ENCODE assay signal across 31 mouse cellular contexts in genomic region chr4:116615237-116615636, GRCm38 (mm10).
"Had no signal": no experiment of that assay in that cellular context is flagged by ENCODE, and none has a peak within 500 bp of the region (broad histone marks: within the 10 kb centered on the region; RNA-seq: fewer than 3 reads in every experiment).

No protein-coding gene starts in this region.

- H3K4me2 ChIP-seq: limb, embryonic 12.5 days; limb, embryonic 13.5 days; limb, embryonic 15.5 days; liver, embryonic 11.5 days; liver, embryonic 12.5 days; liver, embryonic 13.5 days; liver, embryonic 15.5 days; lung, embryonic 14.5 days; lung, embryonic 15.5 days; midbrain, embryonic 11.5 days; midbrain, embryonic 12.5 days; midbrain, embryonic 13.5 days; midbrain, embryonic 15.5 days; neural tube, embryonic 12.5 days had no signal

- H3K4me1 ChIP-seq: limb, embryonic 10.5 days; limb, embryonic 12.5 days; limb, embryonic 13.5 days; limb, embryonic 15.5 days; liver, embryonic 12.5 days; liver, embryonic 13.5 days; liver, embryonic 15.5 days; lung, embryonic 15.5 days; megakaryocyte, embryonic 14.5 days; midbrain, embryonic 10.5 days; midbrain, embryonic 12.5 days; midbrain, embryonic 13.5 days; midbrain, embryonic 15.5 days; neural tube, embryonic 12.5 days had no signal

- H3K4me3 ChIP-seq: limb, embryonic 10.5 days; limb, embryonic 12.5 days; limb, embryonic 13.5 days; limb, embryonic 15.5 days; liver, embryonic 12.5 days; liver, embryonic 13.5 days; liver, embryonic 15.5 days; lung, embryonic 15.5 days; megakaryocyte, embryonic 14.5 days; midbrain, embryonic 10.5 days; midbrain, embryonic 12.5 days; midbrain, embryonic 13.5 days; midbrain, embryonic 15.5 days; myocyte; neural tube, embryonic 12.5 days had no signal

- H3K27ac ChIP-seq: limb, embryonic 10.5 days; limb, embryonic 12.5 days; limb, embryonic 13.5 days; limb, embryonic 15.5 days; liver, embryonic 12.5 days; liver, embryonic 13.5 days; liver, embryonic 14.5 days; liver, embryonic 15.5 days; lung, embryonic 15.5 days; macrophage; midbrain, embryonic 10.5 days; midbrain, embryonic 12.5 days; midbrain, embryonic 13.5 days; midbrain, embryonic 15.5 days; neural tube, embryonic 12.5 days had no signal

- ATAC-seq: liver, embryonic 12.5 days; liver, postnatal 0 days; lung, postnatal 0 days; midbrain, embryonic 13.5 days; midbrain, embryonic 15.5 days; midbrain, embryonic 16.5 days had no signal

- H3K27me3 ChIP-seq: limb, embryonic 12.5 days; limb, embryonic 13.5 days; limb, embryonic 15.5 days; liver, embryonic 12.5 days; liver, embryonic 13.5 days; liver, embryonic 15.5 days; lung, embryonic 15.5 days; megakaryocyte, embryonic 14.5 days; midbrain, embryonic 12.5 days; midbrain, embryonic 13.5 days; midbrain, embryonic 15.5 days; neural tube, embryonic 12.5 days had no signal

- H3K9me3 ChIP-seq: limb, embryonic 10.5 days; limb, embryonic 12.5 days; limb, embryonic 13.5 days; limb, embryonic 15.5 days; liver, embryonic 12.5 days; liver, embryonic 13.5 days; liver, embryonic 15.5 days; lung, embryonic 15.5 days; megakaryocyte, embryonic 14.5 days; midbrain, embryonic 10.5 days; midbrain, embryonic 12.5 days; midbrain, embryonic 13.5 days; midbrain, embryonic 15.5 days; neural tube, embryonic 12.5 days had no signal

- DNase-seq: left cerebral cortex, postnatal 4 days; liver, embryonic 13.5 days; liver, postnatal 0 days; lung, adult 18-20 months; lung, adult 2 months; lung, embryonic 14.5 days; lung, postnatal 10 days; lung, postnatal 14 days; lung, postnatal 36 days; lung, postnatal 4 days; midbrain, embryonic 14.5 days had no signal

- H3K9ac ChIP-seq: limb, embryonic 12.5 days; limb, embryonic 13.5 days; limb, embryonic 15.5 days; liver, embryonic 12.5 days; liver, embryonic 13.5 days; liver, embryonic 14.5 days; liver, embryonic 15.5 days; liver, postnatal 0 days; lung, embryonic 14.5 days; lung, embryonic 15.5 days; midbrain, embryonic 12.5 days; midbrain, embryonic 13.5 days; midbrain, embryonic 15.5 days; neural tube, embryonic 12.5 days had no signal
